Mouse (Mus musculus): ENCODE measurements around the gene Sh3pxd2a. TPM values are rescaled to one million over a fixed set of nuclear protein-coding genes. Genes with fewer than 3 reads are reported as not detected.

The Sh3pxd2a gene
- polyA plus RNA-seq, 1 experiment: 12.1 TPM

DNA sequence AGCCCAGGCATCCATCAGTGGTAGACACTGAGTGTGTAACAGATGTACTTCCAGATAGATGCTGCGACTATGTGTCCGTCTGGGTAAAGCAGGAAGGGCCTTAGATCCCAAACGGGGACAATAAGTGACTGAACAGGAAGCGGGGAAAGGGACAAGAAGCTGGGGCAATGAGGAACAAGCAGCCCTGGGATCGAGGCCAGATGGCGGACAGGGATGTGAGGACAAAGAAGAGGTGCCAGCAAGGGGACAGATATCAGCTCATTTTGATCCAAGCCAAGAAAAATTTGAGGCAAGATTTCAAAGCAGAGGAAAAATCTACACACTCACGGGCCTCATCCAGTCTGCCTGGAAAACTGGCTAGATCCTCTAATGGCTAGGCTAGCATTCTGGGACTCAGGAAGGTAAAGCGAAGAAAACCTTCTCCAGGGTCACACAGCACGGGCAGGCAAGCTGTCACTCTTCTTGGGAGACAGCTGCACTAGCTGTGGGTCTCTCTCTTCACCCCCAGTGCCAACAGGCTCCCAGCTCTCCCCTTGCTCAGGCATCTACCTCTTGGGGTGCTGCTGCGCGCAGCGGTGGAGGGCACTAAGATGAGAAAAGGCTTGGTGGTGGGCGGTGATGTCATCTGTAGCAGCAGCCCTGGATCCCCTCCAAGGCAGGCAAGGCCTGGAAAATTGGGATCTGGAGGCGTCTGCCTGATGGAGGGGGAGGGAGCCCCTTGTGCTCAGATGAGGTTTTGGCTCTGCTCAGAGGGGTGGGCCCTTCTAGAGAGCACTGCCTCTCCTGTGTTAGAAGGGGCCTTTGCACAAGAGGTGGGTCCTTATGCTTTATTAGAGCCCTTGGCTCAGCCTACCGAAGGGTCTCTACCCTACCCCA is 146.9 kb downstream of the Sh3pxd2a start:
- no peak for DNase-seq (ENCODE audit: low read depth in 1 of 2, low spot score in 2 of 2)

DNA sequence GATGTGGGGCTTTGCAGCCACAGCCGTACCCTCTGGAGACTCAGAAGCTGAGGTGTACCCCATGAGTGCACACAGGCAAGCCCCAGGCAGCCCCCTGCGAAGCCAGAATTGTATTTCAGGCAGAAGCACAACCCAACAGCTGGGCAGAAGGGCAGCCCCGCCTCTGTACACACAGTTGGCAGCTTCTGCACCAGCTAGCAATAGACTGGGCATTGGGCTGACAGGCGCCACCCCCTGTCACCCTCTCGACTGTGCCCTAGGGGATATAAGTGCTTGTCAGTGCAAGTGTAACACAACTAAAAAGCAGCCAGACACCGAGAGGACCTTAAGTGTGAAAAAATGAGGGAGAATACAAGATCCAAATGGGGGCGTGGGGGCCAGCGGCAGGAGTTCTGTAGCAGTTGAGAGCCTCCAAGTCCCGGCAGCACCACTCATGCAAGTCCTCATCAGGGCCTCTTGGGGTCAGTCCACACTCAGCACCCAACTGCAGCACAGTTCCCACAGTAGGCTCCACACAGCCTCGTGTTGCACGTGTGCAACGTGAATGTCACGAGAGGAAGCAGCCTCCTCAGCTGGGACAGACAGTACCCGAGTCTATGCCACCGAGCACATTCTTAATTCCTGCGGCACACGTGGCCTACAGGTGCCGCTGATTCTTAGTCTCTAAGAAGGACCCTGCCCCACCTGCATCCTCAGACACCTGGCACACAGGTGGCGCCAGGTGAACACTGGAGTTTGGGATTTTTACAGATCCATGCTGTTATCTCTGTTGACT is 147.7 kb downstream of the Sh3pxd2a start:
- H3K27ac ChIP-seq (ENCODE audit: insufficient read depth, low read length): no peak overlapping the region; the same call in 1 of the 2 replicates
- H3K4me3 ChIP-seq (ENCODE audit: extremely low read depth, insufficient read depth, insufficient read length): no peak overlapping the region
- WGBS: 62% methylated on average over 19 of the region's 19 CpGs
- peaks cover 4% of the 10 kb centered on the region for H3K36me3 ChIP-seq (ENCODE audit: control insufficient read depth, insufficient read depth, low read length)
- no peak for TF ChIP-seq POLR2A (IDR thresholded peaks at IDR 0.05; ENCODE audit: low read depth, low read length)
- TF ChIP-seq CTCF (IDR thresholded peaks at IDR 0.05; ENCODE audit: extremely low read depth, insufficient read depth, insufficient read length, insufficient replicate concordance): no peak
- no peaks in the 10 kb centered on the region; the same call in 1 of the 2 replicates for H3K4me1 ChIP-seq (ENCODE audit: control insufficient read depth, insufficient read depth, insufficient read length)
- DNase-seq (ENCODE audit: low read depth in 1 of 2, low spot score in 2 of 2): no peak
- no peaks in the 10 kb centered on the region for H3K27me3 ChIP-seq (ENCODE audit: control insufficient read depth, insufficient read depth, low read length)

More for the DNA sequence above, 146.9 kb downstream of the Sh3pxd2a start:
- Histone ChIP-seq H3K36me3 (ENCODE audit: control insufficient read depth, insufficient read depth, low read length) (peaks cover 2% of the 10 kb centered on the region), H3K27me3 (ENCODE audit: control insufficient read depth, insufficient read depth, low read length) (no peaks in the 10 kb centered on the region), H3K4me1 (ENCODE audit: control insufficient read depth, insufficient read depth, insufficient read length) (no peaks in the 10 kb centered on the region; the same call in 1 of the 2 replicates), H3K4me3 (ENCODE audit: extremely low read depth, insufficient read depth, insufficient read length) (no peak overlapping the region), H3K27ac (ENCODE audit: insufficient read depth, low read length) (no peak overlapping the region; the same call in 1 of the 2 replicates)
- whole genome bisulfite sequencing: 84% methylated on average over 15 of the region's 15 CpGs
- TF ChIP-seq POLR2A (IDR thresholded peaks at IDR 0.05; ENCODE audit: low read depth, low read length): no peak

- Histone ChIP-seq H3K4me3 (ENCODE audit: extremely low read depth, insufficient read depth, insufficient read length) (no peak overlapping the region), H3K36me3 (ENCODE audit: control insufficient read depth, insufficient read depth, low read length) (peaks cover 4% of the 10 kb centered on the region), H3K27me3 (ENCODE audit: control insufficient read depth, insufficient read depth, low read length) (no peaks in the 10 kb centered on the region), H3K4me1 (ENCODE audit: control insufficient read depth, insufficient read depth, insufficient read length) (no peaks in the 10 kb centered on the region; the same call in 1 of the 2 replicates), H3K27ac (ENCODE audit: insufficient read depth, low read length) (no peak overlapping the region)
- TF ChIP-seq CTCF (IDR thresholded peaks at IDR 0.05; ENCODE audit: extremely low read depth, insufficient read depth, insufficient read length, insufficient replicate concordance): no peak
- no peak for TF ChIP-seq POLR2A (IDR thresholded peaks at IDR 0.05; ENCODE audit: low read depth, low read length)
- no peak for DNase-seq (ENCODE audit: low read depth in 1 of 2, low spot score in 2 of 2)
- 34% methylated on average over 1 of the region's 1 CpGs for WGBS
These were observed 148.3 kb downstream of the Sh3pxd2a start for GRCm38 (mm10) chr19:47315917-47316265.

- H3K4me1 ChIP-seq (ENCODE audit: control insufficient read depth, insufficient read depth, insufficient read length): no peaks in the 10 kb centered on the region; the same call in 1 of the 2 replicates
- no peaks in the 10 kb centered on the region for H3K27me3 ChIP-seq (ENCODE audit: control insufficient read depth, insufficient read depth, low read length)
- no peak overlapping the region for H3K4me3 ChIP-seq (ENCODE audit: extremely low read depth, insufficient read depth, insufficient read length)
- 75% methylated on average over 14 of the region's 14 CpGs for WGBS
- H3K27ac ChIP-seq (ENCODE audit: insufficient read depth, low read length): peak overlapping the region; percentile 17; the same call in 1 of the 2 replicates
- no peak for TF ChIP-seq CTCF (IDR thresholded peaks at IDR 0.05; ENCODE audit: extremely low read depth, insufficient read depth, insufficient read length, insufficient replicate concordance)
- no peak for TF ChIP-seq POLR2A (IDR thresholded peaks at IDR 0.05; ENCODE audit: low read depth, low read length)
- DNase-seq (ENCODE audit: low read depth in 1 of 2, low spot score in 2 of 2): no peak
- H3K36me3 ChIP-seq (ENCODE audit: control insufficient read depth, insufficient read depth, low read length): peaks cover 4% of the 10 kb centered on the region
These were observed 148.9 kb downstream of the Sh3pxd2a start for GRCm38 (mm10) chr19:47315091-47315916.

- no peaks in the 10 kb centered on the region; the same call in 1 of the 2 replicates for H3K4me1 ChIP-seq (ENCODE audit: control insufficient read depth, insufficient read depth, insufficient read length)
- 27% methylated on average over 47 of the region's 49 CpGs for WGBS
- DNase-seq (ENCODE audit: low read depth in 1 of 2, low spot score in 2 of 2): peak in 1 of 2 experiments; percentile 21
- peaks cover 4% of the 10 kb centered on the region for H3K36me3 ChIP-seq (ENCODE audit: control insufficient read depth, insufficient read depth, low read length)
- no peaks in the 10 kb centered on the region for H3K27me3 ChIP-seq (ENCODE audit: control insufficient read depth, insufficient read depth, low read length)
- TF ChIP-seq POLR2A (IDR thresholded peaks at IDR 0.05; ENCODE audit: low read depth, low read length) (no peak), CTCF (IDR thresholded peaks at IDR 0.05; ENCODE audit: extremely low read depth, insufficient read depth, insufficient read length, insufficient replicate concordance) (no peak)
- H3K27ac ChIP-seq (ENCODE audit: insufficient read depth, low read length): peak overlapping the region; percentile 38; the same call in 1 of the 2 replicates
- peak overlapping the region; percentile 7; the same call in 1 of the 2 replicates for H3K4me3 ChIP-seq (ENCODE audit: extremely low read depth, insufficient read depth, insufficient read length)
These were observed 149.9 kb downstream of the Sh3pxd2a start for GRCm38 (mm10) chr19:47314076-47314941.
